Mouse (Mus musculus) spleen, adult 2 months (tissue): ENCODE data around the gene Lamc2.

Source experiments
- CTCF ChIP-seq: fragments of 200-500 bp; IDR thresholded peaks from 2 replicates; pipeline ENCODE4 v1.5.1; 2011; ENCODE audit warnings: mild to moderate bottlenecking, inconsistent platforms; ENCODE audit not compliant: insufficient read depth, insufficient read length, insufficient replicate concordance; ENCODE audit errors: extremely low read depth
- POLR2A ChIP-seq: fragments of 200-500 bp; IDR thresholded peaks from 2 replicates; pipeline ENCODE4 v1.6.1; 2011; ENCODE audit warnings: low read depth, low read length, inconsistent platforms

DNA sequence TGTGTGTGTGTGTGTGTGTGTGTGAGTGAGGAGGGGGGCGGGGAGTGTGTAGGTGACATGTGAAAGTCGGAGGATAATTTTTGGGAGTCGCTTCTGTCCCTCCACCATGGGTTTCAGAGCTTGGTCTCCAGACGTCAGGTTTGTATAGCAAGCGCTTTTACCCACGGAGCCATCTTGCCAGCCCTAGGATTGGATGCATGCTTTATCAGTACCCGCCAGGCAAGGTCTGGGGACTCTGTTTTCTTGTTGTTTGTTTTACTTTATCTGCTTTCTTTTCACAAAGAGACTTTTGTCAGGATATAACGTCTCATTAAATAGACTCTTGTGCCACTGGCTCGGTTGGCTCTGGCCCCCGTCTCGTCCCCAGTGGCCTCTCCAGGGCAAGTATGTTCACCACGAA lies 81.4 kb downstream of the Lamc2 start:
- TF ChIP-seq CTCF (no peak), POLR2A (no peak)
